9 mouse cellular contexts compared by ENCODE assay signal in the genomic region with DNA sequence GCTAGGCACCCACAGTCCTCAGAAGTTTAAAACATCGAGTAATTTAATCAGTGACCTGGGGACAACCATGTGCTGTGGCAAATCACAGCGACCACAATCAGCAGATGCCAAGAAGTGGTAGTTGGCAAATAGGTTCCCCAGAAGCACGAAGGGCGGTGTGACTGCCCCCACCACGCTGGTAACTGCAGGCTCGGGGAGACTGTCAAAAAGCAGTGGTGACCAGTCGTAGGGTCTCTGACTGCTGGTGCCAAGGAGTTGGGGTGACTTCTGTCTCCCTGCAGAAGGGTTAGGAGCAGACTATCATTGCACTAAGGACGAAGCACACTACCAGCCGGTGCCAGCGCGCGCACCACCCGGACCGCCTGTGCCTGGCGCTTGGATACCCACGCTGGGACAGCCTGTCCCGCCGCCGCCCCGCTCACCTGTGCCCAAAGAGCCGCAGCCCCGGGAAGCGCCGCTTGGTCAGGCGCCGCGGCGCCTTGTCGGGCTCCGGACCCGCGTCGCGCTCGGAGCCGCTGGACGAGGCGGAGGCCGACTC. TPM values are rescaled to one million over a fixed set of nuclear protein-coding genes. Genes with fewer than 3 reads are reported as not detected.
DNase-seq lines count a peak whose midpoint lies in the region; ATAC-seq and TF ChIP-seq lines count a peak whose summit lies in the region.
"Had no signal": no experiment of that assay in that cellular context is flagged by ENCODE, and none has a peak within 500 bp of the region (broad histone marks: within the 10 kb centered on the region; RNA-seq: fewer than 3 reads in every experiment).

No protein-coding gene starts in this region.

- WGBS in heart, embryonic 11.5 days (ENCODE audit: insufficient replicate concordance), result under 1% methylated on average over 39 of the region's 39 CpGs
- under 1% methylated on average over 29 of the region's 39 CpGs for WGBS in kidney, embryonic 14.5 days
- under 1% methylated on average over 37 of the region's 39 CpGs for WGBS in midbrain, embryonic 13.5 days

- H3K4me2 ChIP-seq in heart, embryonic 11.5 days, result peak overlapping the region; percentile 85
- peak overlapping the region; percentile 85 for H3K4me2 ChIP-seq in kidney, embryonic 14.5 days (replicated peaks; ENCODE audit: low read depth, low read length)
- H3K4me2 ChIP-seq in midbrain, embryonic 13.5 days (replicated peaks), result peak overlapping the region; percentile 91

- TF ChIP-seq POLR2A in embryonic fibroblast, embryonic 13.5 days (IDR thresholded peaks at IDR 0.05; ENCODE audit: low read depth, low read length), result no peak

- no peaks in the 10 kb centered on the region for H3K9me3 ChIP-seq in heart, embryonic 11.5 days (replicated peaks; ENCODE audit: control insufficient read depth, low read length)
- H3K9me3 ChIP-seq in kidney, embryonic 14.5 days (ENCODE audit: control insufficient read depth, low read length), result no peaks in the 10 kb centered on the region
- no peaks in the 10 kb centered on the region for H3K9me3 ChIP-seq in midbrain, embryonic 13.5 days

- peak overlapping the region; percentile 85 for H3K9ac ChIP-seq in heart, embryonic 11.5 days (ENCODE audit: low read depth, low read length)
- peak overlapping the region; percentile 92 for H3K9ac ChIP-seq in kidney, embryonic 14.5 days (ENCODE audit: low read depth, low read length)
- peak overlapping the region; percentile 91 for H3K9ac ChIP-seq in midbrain, embryonic 13.5 days (replicated peaks)

- H3K36me3 ChIP-seq in heart, embryonic 11.5 days (ENCODE audit: control insufficient read depth, insufficient read depth, low read length), result no peaks in the 10 kb centered on the region
- H3K36me3 ChIP-seq in kidney, embryonic 14.5 days (ENCODE audit: control insufficient read depth, insufficient read depth, low read length), result no peaks in the 10 kb centered on the region; the same call in 1 of the 2 replicates
- H3K36me3 ChIP-seq in midbrain, embryonic 13.5 days, result no peaks in the 10 kb centered on the region

- TF ChIP-seq CTCF in embryonic fibroblast, embryonic 13.5 days (IDR thresholded peaks at IDR 0.05; ENCODE audit: borderline replicate concordance, insufficient read depth, low read length), result no peak

- H3K4me1 ChIP-seq in heart, embryonic 11.5 days (ENCODE audit: control insufficient read depth, insufficient read depth, low read length), result peaks cover 57% of the 10 kb centered on the region
- peaks cover 6% of the 10 kb centered on the region for H3K4me1 ChIP-seq in embryonic fibroblast, embryonic 13.5 days (ENCODE audit: control insufficient read depth, insufficient read depth, low read length)
- H3K4me1 ChIP-seq in kidney, embryonic 14.5 days (ENCODE audit: control insufficient read depth, insufficient read depth, low read length), result peaks cover 20% of the 10 kb centered on the region
- H3K4me1 ChIP-seq in midbrain, embryonic 13.5 days (replicated peaks), result peaks cover 41% of the 10 kb centered on the region

- peak overlapping the region; percentile 67; the same call in 1 of the 2 replicates for H3K27ac ChIP-seq in heart, embryonic 11.5 days (ENCODE audit: low read depth, low read length)
- H3K27ac ChIP-seq in embryonic fibroblast, embryonic 13.5 days (ENCODE audit: insufficient read depth, low read length), result no peak overlapping the region
- peak overlapping the region; percentile 57; the same call in 1 of the 2 replicates for H3K27ac ChIP-seq in kidney, embryonic 14.5 days (ENCODE audit: low read depth, low read length)
- peak overlapping the region; percentile 82 for H3K27ac ChIP-seq in midbrain, embryonic 13.5 days

- DNase-seq in heart, adult 8-10 months (ENCODE audit: low spot score), result no peak
- DNase-seq in NIH3T3 (ENCODE audit: low read depth), result peak; percentile 31
- DNase-seq in frontal cortex, postnatal 36 days (ENCODE audit: low spot score in 2 of 2), result no peak
- DNase-seq in retina, embryonic 14.5 days (ENCODE audit: low spot score), result no peak

- peak overlapping the region; percentile 73 for H3K4me3 ChIP-seq in heart, embryonic 11.5 days (ENCODE audit: low read depth, low read length)
- peak overlapping the region; percentile 75 for H3K4me3 ChIP-seq in embryonic fibroblast, embryonic 13.5 days (ENCODE audit: insufficient read depth, low read length)
- peak overlapping the region; percentile 90 for H3K4me3 ChIP-seq in kidney, embryonic 14.5 days (ENCODE audit: low read length)
- peak overlapping the region; percentile 86 for H3K4me3 ChIP-seq in midbrain, embryonic 13.5 days (replicated peaks)

- no peaks in the 10 kb centered on the region for H3K27me3 ChIP-seq in heart, embryonic 11.5 days (ENCODE audit: control insufficient read depth, insufficient read depth, low read length)
- H3K27me3 ChIP-seq in kidney, embryonic 14.5 days (ENCODE audit: control insufficient read depth, insufficient read depth, low read length), result no peaks in the 10 kb centered on the region; the same call in 1 of the 2 replicates
- peaks cover 22% of the 10 kb centered on the region for H3K27me3 ChIP-seq in midbrain, embryonic 13.5 days

- peak; percentile 24 for ATAC-seq in heart, embryonic 11.5 days (replicated peaks; ENCODE audit: insufficient number of reproducible peaks, low FRiP score, low TSS enrichment)
- no peak for ATAC-seq in kidney, embryonic 14.5 days (ENCODE audit: low FRiP score, low TSS enrichment)
- peak; percentile 69; the same call in 1 of the 2 replicates for ATAC-seq in midbrain, embryonic 13.5 days

RNA-seq across cellular contexts. Expression of a gene that starts 12.7 kb away (rescaled TPM):
- 42.1 and 49.6 TPM in 2 replicates for polyA plus RNA-seq in heart, embryonic 11.5 days (2014; fragmentation: Nextera tagmentation; extraction: Ambion mirVana)
- 10 to 100 TPM; 31.4 to 49.0 (median 42.7) TPM for total RNA-seq in heart, adult 8-10 months (2022)
- 29.3 and 40.4 TPM in 2 replicates for polyA plus RNA-seq in embryonic fibroblast, embryonic 13.5 days (2011; ENCODE audit: insufficient read length, low read depth, missing spikeins)
- polyA plus RNA-seq in kidney, embryonic 14.5 days (2014; fragmentation: Nextera tagmentation; extraction: Ambion mirVana), result 35.6 and 57.5 TPM in 2 replicates
- polyA plus RNA-seq in midbrain, embryonic 13.5 days (2015; fragmentation: Nextera tagmentation; extraction: Ambion mirVana), result 21.4 and 26.4 TPM in 2 replicates

RNA-seq across cellular contexts. Expression of a gene that starts 17.4 kb away (rescaled TPM):
- polyA plus RNA-seq in heart, embryonic 11.5 days (2014; fragmentation: Nextera tagmentation; extraction: Ambion mirVana), result 1.8 and 2.8 TPM in 2 replicates
- not detected for total RNA-seq in heart, adult 8-10 months (2022)
- polyA plus RNA-seq in embryonic fibroblast, embryonic 13.5 days (2011; ENCODE audit: insufficient read length, low read depth, missing spikeins), result not detected in 2 replicates
- 0.31 and 0.49 TPM in 2 replicates for polyA plus RNA-seq in kidney, embryonic 14.5 days (2014; fragmentation: Nextera tagmentation; extraction: Ambion mirVana)
- polyA plus RNA-seq in midbrain, embryonic 13.5 days (2015; fragmentation: Nextera tagmentation; extraction: Ambion mirVana), result 0.38 TPM in 1 of 2 replicates, not detected in the other
- total RNA-seq: adrenal gland, postnatal 36 days had no signal

RNA-seq across cellular contexts. Expression of a gene that starts 30.8 kb away (rescaled TPM):
- polyA plus RNA-seq in heart, embryonic 11.5 days (2014; fragmentation: Nextera tagmentation; extraction: Ambion mirVana), result 842 and 965 TPM in 2 replicates
- 1 to 10 TPM; 1.5 to 4.3 (median 3.4) TPM for total RNA-seq in heart, adult 8-10 months (2022)
- 29.2 and 148 TPM in 2 replicates for polyA plus RNA-seq in embryonic fibroblast, embryonic 13.5 days (2011; ENCODE audit: insufficient read length, low read depth, missing spikeins)
- 1,361 and 1,922 TPM in 2 replicates for polyA plus RNA-seq in kidney, embryonic 14.5 days (2014; fragmentation: Nextera tagmentation; extraction: Ambion mirVana)
- polyA plus RNA-seq in midbrain, embryonic 13.5 days (2015; fragmentation: Nextera tagmentation; extraction: Ambion mirVana), result 322 and 354 TPM in 2 replicates

RNA-seq across cellular contexts. Expression of a gene that starts 35.9 kb away (rescaled TPM):
- polyA plus RNA-seq in heart, embryonic 11.5 days (2014; fragmentation: Nextera tagmentation; extraction: Ambion mirVana), result not detected in 2 replicates
- total RNA-seq in heart, adult 8-10 months (2022), result not detected
- polyA plus RNA-seq in embryonic fibroblast, embryonic 13.5 days (2011; ENCODE audit: insufficient read length, low read depth, missing spikeins), result not detected in 2 replicates
- not detected in 2 replicates for polyA plus RNA-seq in kidney, embryonic 14.5 days (2014; fragmentation: Nextera tagmentation; extraction: Ambion mirVana)
- 0.36 and 0.54 TPM in 2 replicates for polyA plus RNA-seq in midbrain, embryonic 13.5 days (2015; fragmentation: Nextera tagmentation; extraction: Ambion mirVana)
